Mouse (Mus musculus): Measurements from ENCODE around the gene Tox3. TPM values are rescaled to one million over a fixed set of nuclear protein-coding genes. Genes with fewer than 3 reads are reported as not detected.

Tox3 gene
- 0.52 TPM for total RNA-seq (2023)

DNA sequence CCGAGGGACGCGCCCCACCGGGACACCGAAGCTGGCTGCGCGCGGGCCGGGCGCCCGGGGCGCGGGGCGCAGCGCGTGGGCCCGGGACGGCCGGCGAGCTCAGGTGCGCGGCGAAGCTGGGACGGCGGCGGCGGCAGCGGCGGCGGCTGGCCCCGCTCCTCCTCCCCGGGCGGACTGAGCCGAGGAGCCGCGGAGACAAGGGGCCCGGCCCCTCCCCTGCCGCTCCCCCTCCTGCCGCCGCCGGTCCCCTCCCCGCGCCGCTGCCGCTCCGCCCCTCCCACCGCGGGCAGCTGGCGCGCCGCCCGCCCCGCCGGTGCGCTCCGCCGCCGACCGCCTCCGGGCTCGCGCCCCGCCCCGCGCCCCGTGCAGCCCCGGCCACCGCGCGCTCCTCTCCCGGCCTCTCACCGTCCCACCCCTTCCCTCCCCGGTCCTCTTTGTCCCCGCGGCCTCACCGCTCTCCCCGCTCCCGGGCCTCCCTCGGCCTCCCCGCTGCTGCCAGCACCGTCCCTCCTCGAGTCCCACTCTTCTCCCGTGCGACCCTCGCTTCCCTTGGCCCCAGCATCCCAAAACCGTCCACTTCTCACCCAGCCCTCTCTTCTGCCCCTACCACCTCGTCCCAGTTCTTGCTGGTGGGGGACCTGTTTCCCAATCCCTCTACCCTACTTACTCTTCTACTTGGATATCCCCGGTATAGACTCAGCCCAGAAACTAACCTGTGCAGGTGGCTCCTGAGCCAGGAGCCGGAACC, at the start of gene Tox3:
Gene Tox3, minus strand, starts transcription at position 166 of the 748 bp plus-strand sequence.

